Mouse (Mus musculus) brain, embryonic 18.5 days (tissue): ENCODE data around the gene Exoc4.

Experiments used
- DNase-seq: peaks from one replicate; pipeline ENCODE4 v3.0.0-alpha.2; 2012; ENCODE audit warnings: low read depth, low spot score

The Exoc4 gene

GRCm38 (mm10) chr6:33308646-33309045, 59.8 kb downstream of the Exoc4 start:
- DNase-seq, result no peak

GRCm38 (mm10) chr6:33310486-33310885, 61.6 kb downstream of the Exoc4 start:
- no peak for DNase-seq

- DNase-seq, result no peak
Observed at GRCm38 (mm10) chr6:33322849-33323248, 74.0 kb downstream of the Exoc4 start.

- DNase-seq, result no peak
Observed at GRCm38 (mm10) chr6:33323386-33323785, 74.5 kb downstream of the Exoc4 start.

GRCm38 (mm10) chr6:33328326-33328725, 79.4 kb downstream of the Exoc4 start:
- no peak for DNase-seq

GRCm38 (mm10) chr6:33347088-33347775, 98.3 kb downstream of the Exoc4 start:
- no peak for DNase-seq

GRCm38 (mm10) chr6:33361613-33362012, 112.7 kb downstream of the Exoc4 start:
- no peak for DNase-seq

- DNase-seq, result no peak
Observed at GRCm38 (mm10) chr6:33380517-33380916, 131.6 kb downstream of the Exoc4 start.

- no peak for DNase-seq
Observed at GRCm38 (mm10) chr6:33382176-33382575, 133.3 kb downstream of the Exoc4 start.

GRCm38 (mm10) chr6:33392020-33392419, 143.1 kb downstream of the Exoc4 start:
- DNase-seq, result no peak

GRCm38 (mm10) chr6:33399491-33399890, 150.6 kb downstream of the Exoc4 start:
- no peak for DNase-seq

- no peak for DNase-seq
Observed at GRCm38 (mm10) chr6:33401161-33401560, 152.3 kb downstream of the Exoc4 start.

- DNase-seq, result peak; percentile 58
Observed at GRCm38 (mm10) chr6:33405562-33406275, 156.8 kb downstream of the Exoc4 start.

- DNase-seq, result peak; percentile 16
Observed at GRCm38 (mm10) chr6:33409586-33409985, 160.7 kb downstream of the Exoc4 start.

- DNase-seq, result no peak
Observed at GRCm38 (mm10) chr6:33425007-33425406, 176.1 kb downstream of the Exoc4 start.

- DNase-seq, result no peak
Observed at GRCm38 (mm10) chr6:33431207-33431787, 182.4 kb downstream of the Exoc4 start.

- no peak for DNase-seq
Observed at GRCm38 (mm10) chr6:33440508-33440907, 191.6 kb downstream of the Exoc4 start.

- no peak for DNase-seq
Observed at GRCm38 (mm10) chr6:33453810-33454209, 204.9 kb downstream of the Exoc4 start.

- DNase-seq, result no peak
Observed at GRCm38 (mm10) chr6:33454354-33454753, 205.5 kb downstream of the Exoc4 start.

GRCm38 (mm10) chr6:33455238-33455637, 206.4 kb downstream of the Exoc4 start:
- peak; percentile 14 for DNase-seq

GRCm38 (mm10) chr6:33464862-33465261, 216.0 kb downstream of the Exoc4 start:
- no peak for DNase-seq

GRCm38 (mm10) chr6:33465392-33465791, 216.5 kb downstream of the Exoc4 start:
- no peak for DNase-seq
